Mouse (Mus musculus) frontal cortex, postnatal 14 days (tissue): Measurements from ENCODE around the gene Lmo7.

Source experiments
- DNase-seq, 2 experiments: peaks; one replicate each; pipeline ENCODE4 v3.0.0; 2022; ENCODE audit warnings: low spot score in 2 of 2

Lmo7 gene

GRCm38 (mm10) chr14:101878346-101879049 is 148.7 kb downstream of the Lmo7 start:
- no peak for DNase-seq

GRCm38 (mm10) chr14:101879050-101879694 is 149.4 kb downstream of the Lmo7 start:
- no peak for DNase-seq

- DNase-seq: no peak
Measured at GRCm38 (mm10) chr14:101882966-101883365, 153.2 kb downstream of the Lmo7 start.

- DNase-seq: no peak
Measured at GRCm38 (mm10) chr14:101883787-101884186, 154.0 kb downstream of the Lmo7 start.

- no peak for DNase-seq
Measured at GRCm38 (mm10) chr14:101886320-101886719, 156.6 kb downstream of the Lmo7 start.

- no peak for DNase-seq
Measured at GRCm38 (mm10) chr14:101891903-101892448, 162.2 kb downstream of the Lmo7 start.

GRCm38 (mm10) chr14:101892496-101892895 is 162.7 kb downstream of the Lmo7 start:
- DNase-seq: no peak

GRCm38 (mm10) chr14:101893215-101893614 is 163.5 kb downstream of the Lmo7 start:
- DNase-seq: no peak

GRCm38 (mm10) chr14:101898250-101898649 is 168.5 kb downstream of the Lmo7 start:
- no peak for DNase-seq

GRCm38 (mm10) chr14:101901496-101901895 is 171.7 kb downstream of the Lmo7 start:
- DNase-seq: no peak

- no peak for DNase-seq
Measured at GRCm38 (mm10) chr14:101901976-101902375, 172.2 kb downstream of the Lmo7 start.

GRCm38 (mm10) chr14:101903722-101904121 is 174.0 kb downstream of the Lmo7 start:
- DNase-seq: no peak

- no peak for DNase-seq
Measured at GRCm38 (mm10) chr14:101911983-101912382, 182.2 kb downstream of the Lmo7 start.

GRCm38 (mm10) chr14:101912392-101912791 is 182.6 kb downstream of the Lmo7 start:
- no peak for DNase-seq

GRCm38 (mm10) chr14:101914321-101914720 is 184.6 kb downstream of the Lmo7 start:
- DNase-seq: no peak

- DNase-seq: no peak
Measured at GRCm38 (mm10) chr14:101915867-101916266, 186.1 kb downstream of the Lmo7 start.

- DNase-seq: no peak
Measured at GRCm38 (mm10) chr14:101918471-101918870, 188.7 kb downstream of the Lmo7 start.

GRCm38 (mm10) chr14:101927646-101928244 is 198.0 kb downstream of the Lmo7 start:
- DNase-seq: no peak

- no peak for DNase-seq
Measured at GRCm38 (mm10) chr14:101930576-101931447, 201.1 kb downstream of the Lmo7 start.

- DNase-seq: no peak
Measured at GRCm38 (mm10) chr14:101931448-101931750, 201.6 kb downstream of the Lmo7 start.

- no peak for DNase-seq
Measured at GRCm38 (mm10) chr14:101933551-101933950, 203.8 kb downstream of the Lmo7 start.

GRCm38 (mm10) chr14:101942971-101943370 is 213.2 kb downstream of the Lmo7 start:
- DNase-seq: peak in 1 of 2 experiments; percentile 28
